ENCODE assay signal across 15 mouse cellular contexts in genomic region chr11:17083866-17084265, GRCm38 (mm10). TPM values are rescaled to one million over a fixed set of nuclear protein-coding genes. Genes with fewer than 3 reads are reported as not detected.
DNase-seq lines count a peak whose midpoint lies in the region; ATAC-seq lines count a peak whose summit lies in the region.
"Had no signal": no experiment of that assay in that cellular context is flagged by ENCODE, and none has a peak within 500 bp of the region (broad histone marks: within the 10 kb centered on the region; RNA-seq: fewer than 3 reads in every experiment).

No protein-coding gene starts in this region.

- WGBS in liver, embryonic 12.5 days (ENCODE audit: insufficient replicate concordance): 67% methylated on average over 1 of the region's 1 CpGs

- peak; percentile 91 for ATAC-seq in frontal cortex, adult (ENCODE audit: low TSS enrichment)
- no peak for ATAC-seq in liver, embryonic 12.5 days
- ATAC-seq: forebrain, postnatal 0 days had no signal

- no peaks in the 10 kb centered on the region for H3K27me3 ChIP-seq in liver, embryonic 12.5 days (replicated peaks)
- H3K27me3 ChIP-seq: stomach, embryonic 15.5 days had no signal

- H3K27ac ChIP-seq in liver, embryonic 12.5 days: no peak overlapping the region
- H3K27ac ChIP-seq: liver, embryonic 14.5 days; midbrain, embryonic 10.5 days; stomach, embryonic 15.5 days had no signal

- intact Hi-C loops in left cerebral cortex, postnatal 4 days (cut with DNase I): loop anchor here (10.0 kb wide), 1 partner anchor 121 kb away; no protein-coding TSS in a partner anchor

- no peak overlapping the region for H3K4me3 ChIP-seq in liver, embryonic 12.5 days
- H3K4me3 ChIP-seq: midbrain, embryonic 10.5 days; stomach, embryonic 15.5 days had no signal

- DNase-seq in frontal cortex, postnatal 10 days (ENCODE audit: low spot score in 2 of 2): no peak
- DNase-seq in left cerebral cortex, adult 18-20 months (ENCODE audit: low spot score in 2 of 2): peak; percentile 25 to 38
- DNase-seq in left cerebral cortex, postnatal 4 days: no peak
- DNase-seq in adipocyte (ENCODE audit: low spot score): peak; percentile 25
- peak; percentile 10 for DNase-seq in lung, postnatal 36 days
- DNase-seq in layer of hippocampus, adult 11-12 months (ENCODE audit: low spot score): no peak
- DNase-seq: adrenal gland, postnatal 10 days; B cell, adult 2 months; forebrain, postnatal 0 days had no signal

- no peak overlapping the region for H3K4me2 ChIP-seq in liver, embryonic 12.5 days
- H3K4me2 ChIP-seq: stomach, embryonic 15.5 days had no signal

- no peaks in the 10 kb centered on the region for H3K9me3 ChIP-seq in liver, embryonic 12.5 days (replicated peaks)
- H3K9me3 ChIP-seq: midbrain, embryonic 10.5 days; stomach, embryonic 15.5 days had no signal

- no peaks in the 10 kb centered on the region for H3K36me3 ChIP-seq in liver, embryonic 12.5 days
- H3K36me3 ChIP-seq: midbrain, embryonic 10.5 days; stomach, embryonic 15.5 days had no signal

- H3K4me1 ChIP-seq in liver, embryonic 12.5 days: no peaks in the 10 kb centered on the region
- H3K4me1 ChIP-seq: midbrain, embryonic 10.5 days; stomach, embryonic 15.5 days had no signal

- no peak overlapping the region for H3K9ac ChIP-seq in liver, embryonic 12.5 days
- H3K9ac ChIP-seq: forebrain, postnatal 0 days; liver, embryonic 14.5 days; stomach, embryonic 15.5 days had no signal

RNA-seq across cellular contexts. Expression of gene Plek, which starts 31.7 kb away (rescaled TPM):
- total RNA-seq in left cerebral cortex, adult 18-20 months (2021): 1 to 10 TPM; 7.5 TPM
- 1 to 10 TPM; 4.4 to 4.5 TPM for total RNA-seq in left cerebral cortex, postnatal 4 days (2021)
- 42.4 and 47.2 TPM in 2 replicates for polyA plus RNA-seq in liver, embryonic 12.5 days (2016; fragmentation: Nextera tagmentation; extraction: Ambion mirVana)

RNA-seq across cellular contexts. Expression of gene Cnrip1, which starts 32.5 kb away (rescaled TPM):
- total RNA-seq in left cerebral cortex, adult 18-20 months (2021): 10 to 100 TPM; 94.7 to 97.1 TPM
- total RNA-seq in left cerebral cortex, postnatal 4 days (2021): 100 to 1,000 TPM; 191 to 194 TPM
- polyA plus RNA-seq in liver, embryonic 12.5 days (2016; fragmentation: Nextera tagmentation; extraction: Ambion mirVana): 5.7 and 6.6 TPM in 2 replicates
- total RNA-seq: MEL had no signal

Comparison
In these comparisons a context has a peak if more than half of its experiments do, and no peak if none do; other contexts are left out.
1. DNase-seq: peak in left cerebral cortex, adult 18-20 months (2 of 2), adipocyte (single experiment) and lung, postnatal 36 days (single experiment); none in frontal cortex, postnatal 10 days (0 of 2), left cerebral cortex, postnatal 4 days (single experiment) and layer of hippocampus, adult 11-12 months (single experiment).